Mouse (Mus musculus): ENCODE results near the gene Sars2. TPM values are rescaled to one million over a fixed set of nuclear protein-coding genes. Genes with fewer than 3 reads are reported as not detected.
"Not testable (repeated sequence)": the region's sequence is repeated elsewhere in the genome, so short reads cannot be mapped to it uniquely, and the experiment has no call there.

Gene Sars2
- 10 to 100 TPM; 17.5 to 23.7 TPM for total RNA-seq (2021)
- long read RNA-seq, experiment 1, transcript Sars2-201 (16 exons, 1,868 nt): major isoform, 8 of 21 reads
- long read RNA-seq, experiment 1, partial matches to known transcripts: 11 of 21 reads
- long read RNA-seq, experiment 1, other reads (novel, unspliced or antisense): 2 of 21 reads
- long read RNA-seq, experiment 2, transcript Sars2-201 (16 exons, 1,868 nt): major isoform, 16 of 21 reads
- long read RNA-seq, experiment 2, partial matches to known transcripts: 3 of 21 reads
- long read RNA-seq, experiment 2, other reads (novel, unspliced or antisense): 2 of 21 reads

GRCm38 (mm10) chr7:28741709-28742438, at the start of gene Sars2, which contains the start of gene Mrps12:
Gene Sars2 (plus strand): TSS chr7:28741992.
Gene Mrps12 (minus strand): TSS chr7:28741820.
- DNase-seq: peak; percentile 95

DNA sequence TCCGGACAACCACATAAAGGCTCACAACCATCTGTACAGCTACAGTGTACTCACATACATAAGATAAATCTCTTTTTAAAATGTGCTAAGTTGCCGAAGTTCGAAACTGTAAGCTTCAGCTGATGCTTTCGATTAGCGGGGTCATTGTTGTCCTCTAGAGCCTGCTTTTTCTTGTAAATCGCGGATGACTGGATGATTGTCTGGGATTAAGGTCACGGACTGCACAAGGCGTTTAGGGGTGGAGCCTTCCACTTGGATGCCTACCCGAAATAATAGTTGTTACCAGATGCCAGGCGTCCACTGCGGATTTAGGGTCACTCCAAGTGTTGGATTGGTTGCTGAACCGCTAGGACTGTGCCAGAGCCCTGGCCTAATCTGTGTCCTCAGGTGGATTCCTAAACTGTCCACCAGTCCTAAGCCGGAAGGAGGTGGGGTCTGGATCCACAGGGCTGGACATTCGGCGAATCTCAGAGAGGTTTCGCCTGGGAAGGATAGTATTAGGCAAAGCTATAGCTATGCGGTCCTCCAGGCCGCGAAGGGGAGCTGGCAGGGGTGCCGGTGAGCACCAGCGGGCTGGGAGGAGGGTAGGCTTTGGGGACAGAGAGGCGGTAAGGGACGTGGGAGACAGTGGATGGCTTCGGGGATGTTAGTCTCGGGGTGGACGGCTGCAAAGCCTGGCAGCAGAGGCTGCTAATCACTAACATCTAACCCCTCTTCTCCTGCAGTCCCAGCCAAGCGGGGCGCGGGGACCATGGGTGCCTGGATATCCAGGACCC, 49.1 kb upstream of the Sars2 start, which contains the start of gene Fbxo27:
TSS of gene Fbxo27 (plus strand) at position 305 of the 776 bp plus-strand sequence.
- peak; percentile 24 for DNase-seq

DNA sequence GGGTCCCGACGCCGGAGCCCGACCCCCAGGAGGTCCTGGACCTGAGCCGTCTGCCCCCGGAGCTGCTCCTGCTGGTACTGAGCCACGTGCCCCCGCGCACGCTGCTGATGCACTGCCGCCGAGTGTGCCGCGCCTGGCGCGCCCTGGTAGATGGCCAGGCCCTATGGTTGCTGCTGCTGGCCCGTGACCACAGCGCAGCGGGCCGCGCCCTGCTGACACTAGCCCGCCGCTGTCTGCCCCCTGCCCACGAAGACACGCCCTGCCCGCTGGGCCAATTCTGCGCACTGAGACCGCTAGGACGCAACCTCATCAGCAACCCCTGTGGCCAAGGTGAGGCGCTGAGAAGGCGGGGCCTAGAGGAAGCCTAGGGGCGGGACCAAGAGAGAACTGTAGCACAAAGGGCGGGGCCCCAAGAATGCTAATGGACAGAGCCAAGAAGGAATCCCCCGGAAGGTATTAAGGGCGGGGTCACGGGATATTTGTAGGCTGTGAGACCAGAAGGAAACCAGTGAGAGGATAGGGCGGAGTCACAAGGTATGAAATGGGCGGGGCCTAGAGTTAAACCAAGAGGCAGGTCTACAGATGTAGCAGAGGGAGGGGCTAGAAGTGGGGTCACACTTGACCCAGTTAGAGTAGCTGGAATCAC, 48.3 kb upstream of the Sars2 start:
- peak; percentile 65 for DNase-seq

DNA sequence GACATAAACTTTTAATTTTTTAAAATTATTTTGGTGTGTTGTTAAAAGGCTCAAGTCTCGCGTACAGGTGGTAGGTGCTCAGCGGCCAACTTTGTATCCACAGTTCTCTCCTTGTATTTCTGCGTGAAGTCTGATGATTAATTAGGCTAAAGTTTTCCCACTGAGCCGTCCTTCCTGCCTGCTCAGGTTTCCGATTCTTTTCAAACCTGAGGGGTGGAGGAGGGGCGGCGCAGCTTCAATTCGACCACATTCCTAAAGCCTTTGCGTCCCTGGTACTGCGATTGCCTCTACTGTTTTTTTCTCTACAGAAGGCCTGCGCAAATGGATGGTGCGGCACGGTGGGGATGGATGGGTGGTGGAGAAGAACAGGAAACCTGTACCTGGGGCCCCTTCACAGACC, 47.4 kb upstream of the Sars2 start:
- DNase-seq: no peak

DNA sequence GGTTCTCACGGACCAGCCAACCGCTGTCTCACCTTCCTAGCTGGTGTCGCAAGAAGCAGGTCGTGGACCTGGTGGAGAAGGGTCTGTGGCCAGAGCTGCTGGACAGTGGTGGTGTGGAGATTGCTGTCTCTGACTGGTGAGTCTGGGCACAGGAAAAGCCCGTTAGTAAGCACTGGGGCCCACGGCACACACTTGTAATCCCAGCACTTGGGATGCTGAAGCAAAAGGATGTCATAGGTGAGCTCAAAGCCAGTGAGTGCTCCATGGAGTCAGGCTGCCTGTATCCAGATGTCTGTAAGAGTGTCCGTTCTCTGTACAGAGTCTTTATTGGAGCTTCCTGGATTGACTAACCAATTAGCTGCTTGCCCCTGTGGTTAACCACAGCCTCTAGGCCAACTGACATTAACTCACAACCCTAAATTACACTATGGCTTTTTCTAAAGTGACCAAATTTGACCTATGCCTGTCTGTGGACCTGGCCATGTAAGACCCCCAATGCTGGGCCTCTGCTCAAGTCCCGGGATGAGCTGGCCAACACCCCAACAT, 46.8 kb upstream of the Sars2 start:
- DNase-seq: no peak

GRCm38 (mm10) chr7:28697277-28697676, 44.5 kb upstream of the Sars2 start:
- DNase-seq: no peak

DNA sequence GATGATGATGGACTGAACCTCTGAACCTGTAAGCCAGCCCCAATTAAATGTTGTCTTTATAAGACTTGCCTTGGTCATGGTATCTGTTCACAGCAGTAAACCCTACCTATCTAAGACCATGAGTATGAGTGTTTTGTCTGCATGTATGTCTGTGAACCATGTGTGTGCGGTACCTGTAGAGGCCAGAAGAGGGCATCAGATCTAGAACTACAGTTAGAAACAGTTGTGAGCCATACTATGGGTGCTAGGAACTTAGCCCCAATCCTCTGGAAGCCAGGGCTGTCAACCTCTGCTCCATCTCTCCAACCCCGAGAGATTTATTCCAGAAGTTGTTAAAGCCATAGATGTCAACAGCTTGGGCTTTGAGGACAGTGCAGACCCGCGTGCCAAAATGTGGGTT, 41.5 kb upstream of the Sars2 start:
- DNase-seq: no peak

DNA sequence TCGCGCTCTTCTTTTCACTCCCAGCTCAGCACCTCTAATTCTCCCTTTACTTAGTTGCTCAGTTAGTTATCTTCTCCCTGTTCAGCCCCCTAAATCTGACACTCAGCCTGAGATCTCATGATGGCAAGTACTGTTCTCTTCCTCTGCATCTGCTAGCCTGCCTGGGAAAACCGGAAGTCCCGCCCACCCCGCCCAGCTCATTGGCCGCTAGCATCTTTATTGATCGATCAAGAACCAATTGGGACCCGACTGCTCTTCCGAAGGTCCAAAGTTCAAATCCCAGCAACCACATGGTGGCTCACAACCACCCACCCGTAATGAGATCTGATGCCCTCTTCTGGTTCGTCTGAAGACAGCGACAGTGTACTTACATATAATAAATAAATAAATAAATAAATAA, 40.5 kb upstream of the Sars2 start:
- not testable (repeated sequence) for DNase-seq

- no peak for DNase-seq
Observed at GRCm38 (mm10) chr7:28702601-28703143, 39.1 kb upstream of the Sars2 start.

- no peak for DNase-seq
Observed at GRCm38 (mm10) chr7:28709454-28709853, 32.3 kb upstream of the Sars2 start.

GRCm38 (mm10) chr7:28710962-28711361, 30.8 kb upstream of the Sars2 start:
- DNase-seq: no peak

DNA sequence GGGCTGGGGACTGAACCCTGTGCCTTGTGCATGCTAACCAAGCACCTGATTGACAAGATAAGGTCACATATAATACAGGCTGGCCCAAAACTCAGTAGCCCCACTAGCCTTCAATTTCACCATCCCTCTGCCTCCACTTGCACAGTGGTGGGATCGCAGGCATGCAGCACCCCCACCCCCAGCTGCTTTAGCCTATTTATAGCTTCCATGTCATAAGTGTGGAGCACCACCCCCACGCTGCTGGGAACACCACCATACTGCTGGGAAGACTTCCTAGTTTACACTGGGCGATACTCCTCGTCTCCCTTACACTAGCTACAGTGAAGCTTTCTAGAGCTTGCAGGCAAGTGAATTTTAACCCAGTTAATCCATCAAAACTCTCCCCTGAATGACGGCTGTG, 27.1 kb upstream of the Sars2 start:
- DNase-seq: no peak

DNA sequence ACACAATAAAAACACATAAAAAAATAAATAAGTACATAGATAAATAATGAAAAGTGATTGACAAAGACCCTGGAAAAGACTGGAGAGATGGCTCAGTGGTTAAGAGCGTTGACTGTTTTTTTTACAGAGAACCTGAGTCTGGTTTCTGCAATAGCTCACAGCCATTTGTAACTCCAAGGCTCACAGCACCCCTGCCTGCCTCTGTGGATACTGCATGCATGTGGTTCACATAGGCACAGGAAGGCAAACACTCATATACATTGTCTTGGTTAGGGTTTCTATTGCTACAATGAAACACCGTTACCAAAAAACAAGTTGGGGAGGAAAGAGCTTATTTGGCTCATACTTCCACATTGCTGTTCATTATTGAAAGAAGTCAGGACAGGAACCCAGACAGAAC, 26.2 kb upstream of the Sars2 start:
- no peak for DNase-seq

GRCm38 (mm10) chr7:28716590-28717281, 25.1 kb upstream of the Sars2 start, which contains the start of gene Fbxo17:
Gene Fbxo17 (plus strand): TSS chr7:28716804.
- DNase-seq: peak; percentile 79

GRCm38 (mm10) chr7:28717726-28718125, 24.1 kb upstream of the Sars2 start:
- no peak for DNase-seq

DNA sequence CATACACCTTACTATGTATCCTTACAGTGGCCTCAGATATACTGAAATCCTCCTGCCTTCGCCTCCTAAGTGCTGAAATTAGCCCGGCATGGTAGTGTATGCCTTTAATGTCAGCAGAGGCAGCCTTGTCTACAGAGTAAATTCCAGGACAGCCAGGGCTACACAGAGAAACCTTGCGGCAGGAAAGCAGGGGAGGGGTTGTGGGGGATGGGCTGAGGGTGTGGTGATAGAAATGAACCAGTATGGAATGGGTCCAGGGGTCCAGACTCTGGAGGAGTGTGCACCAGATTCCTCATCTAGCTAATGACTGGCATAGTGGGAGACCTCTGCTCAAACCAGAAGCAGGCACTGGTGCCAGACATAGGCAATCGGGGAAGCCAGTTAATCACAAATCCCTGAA, 22.6 kb upstream of the Sars2 start:
- DNase-seq: no peak

- DNase-seq: no peak
Observed at GRCm38 (mm10) chr7:28719650-28720049, 22.1 kb upstream of the Sars2 start.

DNA sequence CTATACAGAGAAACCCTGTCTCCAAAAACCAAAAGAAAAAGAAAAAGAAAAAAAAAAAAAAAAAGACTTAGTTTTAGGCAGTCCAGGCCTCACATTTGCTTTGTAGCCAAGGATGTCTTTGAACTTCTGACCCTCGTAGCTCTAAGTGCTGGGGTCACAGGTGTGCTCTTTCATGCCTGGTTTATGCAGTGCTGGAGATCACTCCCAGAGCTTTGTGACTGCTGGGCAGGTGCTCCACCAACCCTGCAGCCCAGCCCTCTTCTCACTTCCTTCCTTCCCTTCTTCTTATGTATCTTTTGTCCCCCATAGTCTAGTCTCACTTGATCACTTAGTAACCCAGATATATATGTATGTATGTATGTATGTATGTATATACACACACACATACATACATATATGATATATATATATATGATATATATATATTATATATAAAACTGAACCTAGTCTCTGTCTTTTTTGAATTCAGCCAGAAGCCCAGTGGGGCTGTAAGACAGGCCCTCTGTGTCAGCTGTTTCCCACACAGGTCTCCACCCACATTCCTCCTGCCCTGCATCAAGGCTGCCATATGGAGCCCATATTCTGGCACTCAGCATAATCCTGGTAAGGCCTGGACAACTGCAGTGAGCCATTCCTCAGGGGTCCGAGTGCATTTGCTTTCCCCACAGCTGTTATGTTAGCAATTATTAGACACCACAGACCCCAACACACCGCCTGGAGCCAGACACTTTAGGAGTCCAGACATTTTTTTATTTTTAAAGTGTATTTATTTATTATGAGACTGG, 20.8 kb upstream of the Sars2 start:
- no peak for DNase-seq

DNA sequence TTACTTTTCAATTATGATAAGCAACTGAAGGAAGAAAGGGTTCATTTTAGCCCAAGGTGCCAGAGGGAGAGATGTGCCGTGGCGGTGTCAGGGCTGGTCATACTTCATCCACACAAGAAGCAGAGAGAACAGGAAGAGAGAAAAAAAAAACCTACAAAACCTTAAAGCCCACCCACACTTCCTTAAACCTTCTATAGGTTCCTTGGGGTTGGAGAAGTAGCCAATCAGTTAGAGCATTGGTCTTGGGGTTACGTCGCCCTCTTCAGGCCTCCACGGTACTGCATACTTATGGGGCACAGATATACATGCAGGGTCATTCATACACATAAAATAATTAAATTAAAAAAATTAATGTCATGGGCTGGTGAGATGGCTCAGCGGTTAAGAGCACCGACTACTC, 19.7 kb upstream of the Sars2 start:
- DNase-seq: no peak

DNA sequence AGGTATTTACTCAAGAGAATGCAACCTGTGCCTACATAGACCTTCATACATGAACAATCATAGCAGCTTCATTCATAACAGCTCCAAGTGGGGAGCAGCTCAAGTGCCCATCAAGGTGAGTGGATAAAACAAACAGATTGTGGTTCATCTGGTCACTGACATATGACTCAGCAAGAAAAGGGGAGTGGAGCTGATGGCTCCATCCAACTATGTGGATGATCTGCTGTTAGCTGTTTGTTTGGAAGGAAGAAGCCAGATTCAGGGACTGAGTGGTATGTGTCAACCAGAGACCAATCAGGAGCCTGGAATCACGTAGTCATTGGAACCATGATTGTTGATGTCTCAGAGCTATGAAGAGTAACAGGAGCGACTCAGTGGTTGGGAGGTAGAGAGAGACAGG, 17.2 kb upstream of the Sars2 start:
- no peak for DNase-seq
